Mouse (Mus musculus) left cerebral cortex, postnatal 14 days (tissue): ENCODE data around the gene Anxa4. TPM values are rescaled to one million over a fixed set of nuclear protein-coding genes. Genes with fewer than 3 reads are reported as not detected.

ENCODE experiments used
- DNase-seq, 2 experiments: peaks; one replicate each; pipeline ENCODE4 v3.0.0; 2021 to 2022; ENCODE audit warnings: low spot score in 2 of 2, mixed read lengths in 1 of 2
- intact Hi-C: fragments of 180-260 bp; cut with DNase I; formaldehyde crosslinking; loops from one replicate; pipeline ENCODE4 v1.15.1; 2025
- long read RNA-seq, 2 experiments: library from polyadenylated mRNA; stranded (forward); transcript quantifications; one replicate each; pipeline ENCODE4 v2.0.0; 2021
- total RNA-seq, 2 experiments: library from RNA; stranded (reverse); gene quantifications; 2 replicates each; pipeline ENCODE4 v1.2.3; 2021

Anxa4 gene
- total RNA-seq = 1 to 10 TPM; 4.2 to 4.9 TPM
- long read RNA-seq, experiment 1, transcript Anxa4-201 (13 exons, 2,002 nt) = major isoform, 5 of 7 reads
- long read RNA-seq, experiment 1, partial matches to known transcripts = 0 of 7 reads
- long read RNA-seq, experiment 1, other reads (novel, unspliced or antisense) = 2 of 7 reads
- long read RNA-seq, experiment 2, transcript Anxa4-201 (13 exons, 2,002 nt) = major isoform, 10 of 11 reads
- long read RNA-seq, experiment 2, partial matches to known transcripts = 0 of 11 reads
- long read RNA-seq, experiment 2, other reads (novel, unspliced or antisense) = 1 of 11 reads

- intact Hi-C loops = no loop called here
- DNase-seq = no peak
Measured at GRCm38 (mm10) chr6:86793021-86793815, at the start of gene Anxa4. TSS of gene Anxa4 (minus strand) at chr6:86793584.

GRCm38 (mm10) chr6:86841949-86842348, 48.6 kb upstream of the Anxa4 start:
- intact Hi-C loops = no loop called here

GRCm38 (mm10) chr6:86839089-86839488, 45.7 kb upstream of the Anxa4 start:
- intact Hi-C loops = no loop called here
- no peak for DNase-seq

More at GRCm38 (mm10) chr6:86841949-86842348, 48.6 kb upstream of the Anxa4 start:
- no peak for DNase-seq

GRCm38 (mm10) chr6:86832802-86833502, 39.6 kb upstream of the Anxa4 start:
- intact Hi-C loops = no loop called here
- peak in 1 of 2 experiments; percentile 41 for DNase-seq

GRCm38 (mm10) chr6:86830738-86831500, 37.5 kb upstream of the Anxa4 start:
- DNase-seq = no peak
- intact Hi-C loops = no loop called here

- DNase-seq = no peak
- intact Hi-C loops = no loop called here
Measured at GRCm38 (mm10) chr6:86829768-86830167, 36.4 kb upstream of the Anxa4 start.

- intact Hi-C loops = no loop called here
Measured at GRCm38 (mm10) chr6:86827432-86827831, 34.0 kb upstream of the Anxa4 start.

GRCm38 (mm10) chr6:86824401-86824800, 31.0 kb upstream of the Anxa4 start:
- intact Hi-C loops = no loop called here
- DNase-seq = no peak

More at GRCm38 (mm10) chr6:86827432-86827831, 34.0 kb upstream of the Anxa4 start:
- DNase-seq = no peak

- intact Hi-C loops = no loop called here
- DNase-seq = peak in 1 of 2 experiments; percentile 35
Measured at GRCm38 (mm10) chr6:86823824-86824223, 30.4 kb upstream of the Anxa4 start.

- intact Hi-C loops = no loop called here
- no peak for DNase-seq
Measured at GRCm38 (mm10) chr6:86823051-86823431, 29.7 kb upstream of the Anxa4 start.

GRCm38 (mm10) chr6:86822285-86823050, 29.1 kb upstream of the Anxa4 start:
- intact Hi-C loops = no loop called here
- peak; percentile 75 to 93 for DNase-seq

GRCm38 (mm10) chr6:86820690-86821089, 27.3 kb upstream of the Anxa4 start:
- intact Hi-C loops = no loop called here

GRCm38 (mm10) chr6:86819926-86820325, 26.5 kb upstream of the Anxa4 start:
- intact Hi-C loops = no loop called here
- DNase-seq = no peak

More at GRCm38 (mm10) chr6:86820690-86821089, 27.3 kb upstream of the Anxa4 start:
- peak in 1 of 2 experiments; percentile 31 for DNase-seq

- DNase-seq = no peak
- intact Hi-C loops = no loop called here
Measured at GRCm38 (mm10) chr6:86818914-86819313, 25.5 kb upstream of the Anxa4 start.

- intact Hi-C loops = no loop called here
Measured at GRCm38 (mm10) chr6:86816586-86816985, 23.2 kb upstream of the Anxa4 start.

GRCm38 (mm10) chr6:86815436-86815835, 22.1 kb upstream of the Anxa4 start:
- intact Hi-C loops = no loop called here
- DNase-seq = no peak

More at GRCm38 (mm10) chr6:86816586-86816985, 23.2 kb upstream of the Anxa4 start:
- peak in 1 of 2 experiments; percentile 37 for DNase-seq

- intact Hi-C loops = no loop called here
- no peak for DNase-seq
Measured at GRCm38 (mm10) chr6:86814926-86815325, 21.5 kb upstream of the Anxa4 start.

- intact Hi-C loops = loop anchor here (1.0 to 2.0 kb wide), 2 partner anchors 107 to 189 kb away; no protein-coding TSS in a partner anchor
- DNase-seq = peak; percentile 47 to 67
Measured at GRCm38 (mm10) chr6:86813341-86813740, 20.0 kb upstream of the Anxa4 start.
